In the genomic region with DNA sequence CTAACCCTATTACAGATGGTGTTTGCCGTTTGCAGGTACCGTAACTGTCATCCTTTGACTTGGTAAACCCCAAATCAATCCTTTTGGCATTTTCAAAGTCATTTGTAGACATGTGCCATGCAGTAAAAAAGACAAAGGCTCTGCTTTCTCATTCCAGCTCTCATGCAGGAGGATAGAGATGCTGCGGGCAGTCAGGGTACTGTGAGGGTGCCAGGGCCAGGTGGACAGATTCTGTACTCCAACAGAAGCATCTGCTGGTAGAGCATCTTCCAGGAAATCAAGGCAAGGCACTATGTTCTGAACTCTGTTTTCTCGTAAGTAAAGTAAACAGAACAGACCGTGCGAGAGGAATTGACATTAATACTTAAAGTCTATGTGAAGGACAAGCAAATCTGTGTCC, we compare ENCODE assay signal across 22 mouse cellular contexts.
A peak's percentile ranks its signal among the peaks of the same experiment; 100 is the strongest.
DNase-seq lines count a peak whose midpoint lies in the region; ATAC-seq lines count a peak whose summit lies in the region.
"Had no signal": no experiment of that assay in that cellular context is flagged by ENCODE, and none has a peak within 500 bp of the region (broad histone marks: within the 10 kb centered on the region; RNA-seq: fewer than 3 reads in every experiment).

No protein-coding gene starts in this region.

- no peak overlapping the region for H3K4me3 ChIP-seq in midbrain, embryonic 11.5 days (ENCODE audit: low read depth, low read length)
- no peak overlapping the region for H3K4me3 ChIP-seq in midbrain, embryonic 16.5 days (ENCODE audit: low read depth, low read length)

- WGBS in midbrain, embryonic 11.5 days, result 93% methylated on average over 6 of the region's 6 CpGs
- 92% methylated on average over 6 of the region's 6 CpGs for WGBS in midbrain, embryonic 16.5 days

- H3K9me3 ChIP-seq in midbrain, embryonic 11.5 days (ENCODE audit: control insufficient read depth, low read length), result no peaks in the 10 kb centered on the region
- no peaks in the 10 kb centered on the region for H3K9me3 ChIP-seq in midbrain, embryonic 16.5 days (replicated peaks; ENCODE audit: control insufficient read depth, low read length, poor library complexity, severe bottlenecking)

- no peaks in the 10 kb centered on the region for H3K36me3 ChIP-seq in midbrain, embryonic 11.5 days (ENCODE audit: control insufficient read depth, insufficient read depth, low read length)
- no peaks in the 10 kb centered on the region for H3K36me3 ChIP-seq in midbrain, embryonic 16.5 days (ENCODE audit: control insufficient read depth, insufficient read depth, low read length)
- H3K36me3 ChIP-seq: G1E had no signal

- DNase-seq in cerebellum, postnatal 10 days, result peak; percentile 55 to 65
- peak; percentile 34 to 37 for DNase-seq in cerebellum, postnatal 14 days
- no peak for DNase-seq in cerebellum, postnatal 25 days
- DNase-seq in midbrain, embryonic 11.5 days (ENCODE audit: low spot score, missing footprints), result peak; percentile 54
- DNase-seq: adrenal gland, adult 2 months; adrenal gland, adult 8-10 months; adrenal gland, postnatal 10 days; adrenal gland, postnatal 14 days; adrenal gland, postnatal 25 days; adrenal gland, postnatal 36 days; B cell, adult 2 months; cerebellum, adult 11 months; cerebellum, adult 11-12 months; cerebellum, adult 18-20 months; cerebellum, adult 2 months had no signal

- H3K4me1 ChIP-seq in midbrain, embryonic 11.5 days (ENCODE audit: control insufficient read depth, insufficient read depth, low read length), result no peaks in the 10 kb centered on the region
- peaks cover 6% of the 10 kb centered on the region; the same call in 1 of the 2 replicates for H3K4me1 ChIP-seq in midbrain, embryonic 16.5 days (ENCODE audit: control insufficient read depth, insufficient read depth, low read length)

- no peak overlapping the region for H3K27ac ChIP-seq in midbrain, embryonic 11.5 days (ENCODE audit: low read depth, low read length)
- H3K27ac ChIP-seq in midbrain, embryonic 16.5 days (ENCODE audit: low read length), result no peak overlapping the region

- no peak overlapping the region for H3K9ac ChIP-seq in midbrain, embryonic 11.5 days (ENCODE audit: low read length)
- H3K9ac ChIP-seq in midbrain, embryonic 16.5 days (ENCODE audit: low read depth, low read length), result no peak overlapping the region

- no peak for ATAC-seq in cerebellum, adult (ENCODE audit: insufficient number of reproducible peaks, low FRiP score, low TSS enrichment)
- no peak for ATAC-seq in midbrain, embryonic 11.5 days (ENCODE audit: low FRiP score)
- no peak for ATAC-seq in midbrain, embryonic 16.5 days
- ATAC-seq: activated CD4-positive, CD25-positive, alpha-beta regulatory T cell, adult 4 months; CD4-positive, CD25-positive, alpha-beta regulatory T cell, adult 4 months; Patski had no signal

- H3K4me2 ChIP-seq in midbrain, embryonic 11.5 days, result no peak overlapping the region
- H3K4me2 ChIP-seq in midbrain, embryonic 16.5 days (ENCODE audit: low read length), result no peak overlapping the region

- H3K27me3 ChIP-seq in midbrain, embryonic 11.5 days (ENCODE audit: control insufficient read depth, insufficient read depth, low read length), result no peaks in the 10 kb centered on the region
- H3K27me3 ChIP-seq in midbrain, embryonic 16.5 days (ENCODE audit: control insufficient read depth, insufficient read depth, low read depth, low read length), result no peaks in the 10 kb centered on the region
- H3K27me3 ChIP-seq: CH12.LX had no signal

Comparison
In these comparisons a context has a peak if more than half of its experiments do, and no peak if none do; other contexts are left out.
1. DNase-seq: peak in cerebellum, postnatal 10 days (2 of 2), cerebellum, postnatal 14 days (2 of 2) and midbrain, embryonic 11.5 days (single experiment); none in cerebellum, postnatal 25 days (0 of 2).